Mouse (Mus musculus): ENCODE measurements at regions not wholly inside any gene's neighbourhood (a gene's known extent, or its start where the extent isn't known, plus 50 kb on each side); places are given as distances from the start of the nearest gene placed in this dataset.
A peak's percentile ranks its signal among the peaks of the same experiment; 100 is the strongest.

DNA sequence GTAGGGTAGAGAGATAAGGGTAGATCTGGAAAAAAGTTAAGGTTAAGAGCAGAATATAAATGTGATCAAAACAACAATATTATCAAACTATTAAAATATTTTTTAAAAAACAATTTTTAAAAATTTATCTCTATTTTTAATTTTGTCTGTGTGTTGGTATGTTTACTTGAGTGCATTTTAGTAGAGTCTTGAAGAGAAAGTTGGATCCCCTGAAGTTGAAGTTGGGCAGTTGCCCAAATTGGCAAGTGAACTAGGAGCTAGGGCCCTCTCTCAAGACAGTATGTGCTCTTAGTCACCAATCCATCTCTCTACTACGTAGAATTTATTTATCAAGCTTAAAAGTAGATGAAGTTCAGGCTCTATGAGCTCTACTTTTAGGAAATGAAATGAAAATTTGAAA lies 59.9 kb downstream of the Adamts1 start:
- no peak for DNase-seq

DNA sequence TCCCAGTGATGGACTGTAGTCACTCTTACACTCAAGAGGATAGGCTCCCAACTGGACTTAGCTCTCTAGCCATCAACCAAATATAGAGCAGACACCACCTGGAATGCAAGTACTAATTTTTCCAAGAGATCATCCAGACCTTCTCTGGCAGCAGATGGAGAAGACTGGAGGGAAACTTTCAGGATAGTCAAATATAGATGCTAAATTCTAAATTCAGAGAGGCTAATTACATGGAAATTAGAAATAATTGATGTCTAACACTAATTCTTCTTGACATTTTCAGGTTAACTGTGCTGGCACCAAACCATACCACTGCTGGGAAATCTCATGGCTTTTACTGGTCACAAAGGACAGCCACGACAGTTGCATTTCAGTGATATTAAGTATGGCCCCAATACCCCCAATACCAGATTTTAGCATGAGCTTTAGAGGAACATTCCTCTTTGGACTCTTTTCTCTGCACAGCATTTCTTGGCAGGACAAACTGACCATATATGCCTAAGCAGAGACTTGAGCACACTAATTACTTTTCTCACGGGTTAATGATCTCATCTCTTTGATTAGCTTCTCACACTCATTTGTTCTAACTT lies 64.2 kb downstream of the Adamts1 start:
- no peak for DNase-seq

- DNase-seq = no peak
Measured at GRCm38 (mm10) chr16:85728026-85728425, 74.9 kb downstream of the Adamts1 start.

DNA sequence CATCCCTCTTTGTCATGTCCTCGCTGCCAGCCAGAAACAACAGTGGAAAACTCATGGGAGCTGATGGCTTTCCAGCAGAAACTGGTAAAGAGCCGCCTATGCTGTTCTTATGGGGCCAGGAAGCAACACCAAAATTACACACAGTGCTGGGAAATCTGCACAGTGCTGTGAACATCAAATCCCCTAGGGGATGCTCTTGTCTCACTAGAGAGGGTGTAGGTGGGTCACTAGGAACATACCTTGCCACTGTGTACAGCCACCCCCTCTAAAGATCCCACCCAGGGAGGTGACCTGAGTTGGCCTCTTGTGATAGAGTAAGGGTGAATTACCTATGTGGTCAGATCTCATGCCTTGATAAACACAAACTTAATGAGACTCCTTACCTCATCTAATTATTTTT lies 80.9 kb downstream of the Adamts1 start:
- no peak for DNase-seq

DNA sequence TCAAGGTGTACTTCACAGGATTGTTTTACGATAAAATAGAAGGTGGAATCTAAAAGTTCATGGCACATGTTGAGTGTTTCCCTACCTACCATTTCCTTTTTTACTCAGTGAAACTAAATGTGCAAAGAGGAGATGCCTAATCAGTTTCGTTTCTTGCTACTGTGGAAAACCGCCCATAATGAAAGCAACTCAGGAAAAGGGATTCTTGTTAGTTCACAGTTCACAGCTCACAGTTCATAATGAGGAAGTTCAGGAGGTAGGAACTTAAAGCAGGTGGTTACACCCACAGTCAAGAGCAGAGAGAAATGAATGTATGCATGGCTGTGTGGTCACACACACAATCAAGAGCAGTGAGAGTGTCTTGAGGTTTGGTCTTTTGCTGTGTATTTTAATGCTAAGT lies 90.6 kb downstream of the Adamts1 start:
- no peak for DNase-seq

- no peak for DNase-seq
Measured at GRCm38 (mm10) chr16:85704254-85705020, 98.5 kb downstream of the Adamts1 start.

DNA sequence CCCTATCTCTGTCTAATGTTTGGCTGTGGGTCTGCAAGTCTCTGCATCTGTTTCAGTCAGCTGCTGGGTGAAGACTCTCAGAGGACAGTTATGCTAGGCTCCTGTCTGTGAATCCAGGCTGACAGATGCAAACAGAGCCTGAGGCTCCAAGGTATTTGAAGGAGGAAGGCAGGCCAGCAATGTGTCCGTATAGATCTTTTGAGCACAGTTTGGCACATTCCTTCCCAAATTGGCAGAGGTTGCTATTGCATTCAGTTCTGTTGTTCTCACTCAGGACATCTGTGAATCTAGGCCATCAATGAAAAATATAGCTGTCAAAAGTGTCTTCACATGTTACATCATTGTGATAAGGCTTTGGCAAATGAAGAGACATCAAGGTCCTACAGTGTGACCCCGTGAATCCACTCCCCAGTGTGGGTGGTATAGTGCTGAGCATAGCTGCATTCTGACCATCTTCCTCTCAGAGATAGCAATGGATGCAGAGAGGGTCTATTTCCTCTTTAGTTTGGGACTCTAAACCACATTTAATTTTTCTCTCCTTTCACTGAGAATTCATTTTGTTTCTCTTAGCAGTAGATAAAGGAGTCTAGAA lies 99.9 kb downstream of the Adamts1 start:
- no peak for DNase-seq

- no peak for DNase-seq
Measured at GRCm38 (mm10) chr16:85699329-85699728, 103.6 kb downstream of the Adamts1 start.

GRCm38 (mm10) chr16:85682721-85683120 lies 120.2 kb downstream of the Adamts1 start:
- DNase-seq = no peak

DNA sequence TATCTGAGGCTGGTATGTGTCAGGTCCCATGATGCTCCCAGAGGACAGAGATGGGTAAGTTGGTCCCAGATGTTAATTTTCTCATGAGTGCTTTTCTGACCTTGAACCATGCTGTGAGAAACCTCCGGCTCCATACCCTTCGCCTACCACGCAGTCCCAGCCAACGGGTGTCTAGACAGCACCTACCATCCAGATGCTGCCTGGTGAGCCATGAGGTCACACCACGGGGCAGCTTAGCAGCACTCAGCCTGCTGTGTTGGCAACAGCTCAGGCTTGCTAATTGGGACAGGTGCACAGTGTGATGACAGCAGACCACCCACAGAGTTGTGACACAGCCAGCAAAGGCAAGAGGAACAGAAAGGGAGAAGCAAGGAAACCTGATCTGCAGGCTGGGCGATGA lies 122.6 kb downstream of the Adamts1 start:
- DNase-seq = no peak

DNA sequence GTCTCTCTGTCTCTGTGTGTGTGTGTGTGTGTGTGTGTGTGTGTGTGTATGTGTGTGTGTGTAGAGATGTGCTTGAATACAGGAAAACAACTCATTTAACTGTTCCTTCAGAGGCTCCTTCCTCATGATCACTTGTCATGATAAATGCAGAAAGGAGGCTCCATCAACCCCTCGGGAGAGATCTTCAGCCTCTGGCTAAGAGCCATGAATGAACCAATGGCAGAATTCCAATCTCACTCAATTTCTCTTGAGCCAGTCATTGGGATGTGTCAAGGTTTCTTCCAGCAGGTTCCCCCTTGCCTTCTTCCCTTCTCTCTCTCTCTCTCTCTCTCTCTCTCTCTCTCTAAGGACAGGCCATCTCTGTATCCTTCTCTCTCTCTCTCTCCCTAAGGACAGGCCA lies 124.1 kb downstream of the Adamts1 start:
- DNase-seq = no peak

- DNase-seq = no peak
Measured at GRCm38 (mm10) chr16:85678228-85678627, 124.7 kb downstream of the Adamts1 start.

- peak; percentile 63 for DNase-seq
Measured at GRCm38 (mm10) chr16:85677027-85677426, 123.8 kb upstream of the Cyyr1 start.

GRCm38 (mm10) chr16:85668767-85669166 lies 115.6 kb upstream of the Cyyr1 start:
- DNase-seq = no peak

DNA sequence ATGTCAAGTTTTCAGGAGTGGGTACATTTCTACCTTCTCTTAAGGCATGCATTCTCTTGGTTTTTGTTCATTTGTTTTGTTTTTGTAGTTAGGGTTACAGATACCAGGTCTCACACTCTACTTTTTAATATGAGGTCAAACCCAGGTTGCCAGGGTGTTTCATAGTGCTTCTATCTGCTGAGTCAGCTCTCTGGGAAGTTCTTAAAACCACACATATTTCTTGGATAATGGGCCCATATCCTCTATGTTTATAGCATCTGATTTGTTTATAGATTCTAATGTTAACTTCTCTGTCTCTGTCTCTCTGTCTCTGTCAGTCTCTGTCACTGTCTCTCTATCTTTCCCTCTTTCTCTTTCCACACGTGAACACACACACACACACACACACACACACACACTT lies 114.6 kb upstream of the Cyyr1 start:
- no peak for DNase-seq

- DNase-seq = no peak
Measured at GRCm38 (mm10) chr16:85649516-85649915, 96.3 kb upstream of the Cyyr1 start.

GRCm38 (mm10) chr16:85640992-85641391 lies 87.8 kb upstream of the Cyyr1 start:
- no peak for DNase-seq

DNA sequence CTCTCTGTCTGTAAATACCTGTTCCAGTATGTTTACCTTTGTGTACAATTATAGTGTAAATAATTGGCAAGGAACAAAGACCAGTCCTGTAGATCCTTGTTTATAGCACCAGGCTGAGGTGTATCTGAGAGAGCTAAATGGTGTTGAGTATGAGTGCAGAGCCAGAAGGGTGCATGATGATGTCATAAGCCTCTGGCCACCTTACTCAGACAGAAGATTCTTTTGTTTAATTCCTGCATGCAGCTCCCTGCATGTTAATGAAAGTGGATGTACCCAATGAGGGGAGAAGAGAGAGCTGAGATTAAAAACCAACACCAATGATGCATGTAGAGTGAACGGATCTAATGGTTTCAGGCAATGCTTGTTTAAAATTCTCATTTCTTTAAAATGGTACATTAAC lies 83.9 kb upstream of the Cyyr1 start:
- no peak for DNase-seq

- no peak for DNase-seq
Measured at GRCm38 (mm10) chr16:85629738-85630137, 76.5 kb upstream of the Cyyr1 start.

DNA sequence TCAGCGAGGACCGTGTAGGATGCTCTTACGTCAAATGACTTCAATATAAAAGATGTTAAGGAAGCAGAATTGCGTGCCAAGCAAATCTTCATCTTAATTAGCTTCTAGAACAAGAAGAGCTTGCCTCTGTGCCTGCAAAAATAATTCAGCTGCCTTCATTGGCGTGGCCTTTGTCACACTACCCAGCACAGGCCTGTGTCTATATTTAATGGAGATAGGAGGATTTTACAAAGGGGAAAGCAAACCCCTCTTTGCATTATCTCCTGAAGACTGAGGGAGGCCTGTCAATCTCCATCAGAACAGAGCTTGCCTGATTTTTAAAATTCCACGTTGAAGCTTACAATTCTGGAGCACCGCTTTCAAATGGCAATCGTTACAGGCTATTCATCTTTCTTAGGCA lies 71.3 kb upstream of the Cyyr1 start:
- DNase-seq = no peak

DNA sequence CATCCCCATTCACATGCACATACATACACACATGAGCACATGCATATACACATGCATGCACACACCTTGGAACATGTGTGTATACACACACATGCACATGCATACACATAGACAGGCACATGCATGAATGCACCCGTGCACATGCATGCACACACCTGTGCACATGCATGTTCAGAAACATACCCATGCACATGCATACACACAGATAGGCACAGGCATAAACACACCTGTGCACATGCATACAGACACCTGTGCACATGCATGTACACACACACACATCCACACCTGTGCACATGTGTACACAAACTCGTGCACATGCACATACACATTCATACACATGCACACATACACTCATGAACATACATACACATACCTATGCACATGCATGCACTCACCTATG lies 50.9 kb upstream of the Cyyr1 start:
- DNase-seq = no peak

All from kidney, postnatal 10 days (tissue).